Mouse (Mus musculus): Measurements from ENCODE around the gene Fhl2.

Fhl2 gene

DNA sequence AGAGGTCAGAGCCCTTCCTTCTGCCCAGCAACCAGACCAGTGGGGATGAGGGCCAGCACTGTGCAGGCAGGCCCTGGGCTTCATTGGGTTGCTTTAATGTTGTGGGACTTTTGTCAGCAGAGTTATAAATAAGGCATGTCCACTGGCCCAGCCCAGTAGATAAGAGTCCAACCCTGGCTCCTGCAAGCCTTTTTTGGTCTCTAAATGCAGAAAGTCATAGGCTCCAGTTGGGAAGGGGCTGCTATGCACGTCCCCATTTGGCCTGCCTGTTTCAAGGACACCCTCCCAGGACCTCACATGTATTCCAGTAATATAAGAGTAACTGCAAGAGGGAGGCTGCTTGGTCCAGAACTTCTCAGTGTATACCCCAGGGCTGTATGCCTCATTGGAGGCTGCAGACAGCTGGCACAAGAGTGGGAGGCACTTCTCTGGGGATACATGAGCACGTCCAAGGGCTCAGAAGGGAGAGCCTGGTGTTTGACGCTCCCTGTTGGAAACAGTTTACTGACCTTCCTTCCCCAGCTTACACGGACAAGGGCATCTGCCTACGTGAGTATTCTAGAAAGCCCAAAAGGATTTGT lies at the start of gene Fhl2:
Gene Fhl2, minus strand, starts transcription at position 324 of the 581 bp plus-strand sequence.
- DNase-seq (ENCODE audit: low read depth), result no peak

DNA sequence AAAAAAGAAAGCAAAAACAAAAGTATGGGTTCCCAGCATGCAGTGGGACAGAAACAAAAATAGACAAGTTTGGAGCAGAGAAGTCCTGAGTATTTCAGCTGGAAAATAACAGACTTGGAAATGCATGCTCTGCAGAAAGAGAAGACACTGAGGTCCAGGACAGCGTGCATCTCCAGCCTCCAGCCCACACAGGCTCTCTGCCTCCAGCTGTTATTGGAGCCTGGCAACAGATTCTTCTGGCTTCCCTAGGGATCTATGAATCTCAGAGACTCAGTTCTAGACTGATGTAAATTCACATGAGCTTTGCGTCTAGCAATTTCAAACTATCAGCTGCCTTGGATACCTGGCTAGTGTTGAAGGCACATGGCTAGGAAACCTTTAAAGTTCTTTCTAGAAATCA lies 48.2 kb upstream of the Fhl2 start:
- DNase-seq (ENCODE audit: low read depth), result no peak

DNA sequence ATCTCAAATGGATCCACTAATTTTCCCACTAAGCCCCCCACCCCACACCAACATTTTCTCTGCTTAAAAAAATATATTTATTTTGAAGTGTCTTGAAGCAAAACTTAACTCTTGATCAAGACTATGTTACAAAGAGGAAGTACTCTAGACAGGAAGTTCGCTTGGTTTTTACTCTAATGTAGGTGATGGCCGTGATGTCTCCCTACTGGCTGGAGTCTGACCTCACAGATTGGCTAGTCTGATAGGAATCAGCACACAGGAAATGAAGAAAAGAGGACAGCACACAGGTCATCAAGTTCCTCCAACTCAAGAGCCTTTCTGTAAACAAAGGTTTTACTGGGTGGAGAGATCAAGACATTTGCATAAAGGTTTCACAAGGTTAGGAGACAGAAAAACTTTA lies 44.4 kb upstream of the Fhl2 start:
- DNase-seq (ENCODE audit: low read depth), result peak; percentile 31

DNA sequence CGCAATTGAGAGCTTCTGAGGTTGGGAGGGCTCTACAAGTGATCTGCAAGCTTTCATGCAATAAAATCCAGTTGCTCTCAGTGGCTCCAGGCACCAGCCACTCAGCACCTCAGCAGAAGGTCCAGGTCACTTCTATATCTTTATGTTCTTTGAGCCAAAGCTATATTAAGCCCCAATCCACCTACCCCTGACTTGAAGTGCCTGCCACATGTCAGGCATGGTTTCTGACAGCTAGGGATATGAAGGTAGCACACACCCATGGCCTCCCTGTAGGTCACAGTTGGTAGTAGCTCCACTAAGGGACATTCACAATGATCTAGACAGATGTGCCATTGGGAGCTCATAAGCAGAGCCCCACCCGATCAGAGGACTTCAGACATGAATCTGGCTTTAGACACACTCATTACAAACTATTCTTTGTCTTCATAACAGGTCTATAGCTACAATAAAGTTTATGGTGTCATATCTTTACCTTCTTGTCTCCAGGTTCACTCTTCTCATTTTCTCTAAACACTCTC lies 43.1 kb upstream of the Fhl2 start:
- no peak for DNase-seq (ENCODE audit: low read depth)

DNA sequence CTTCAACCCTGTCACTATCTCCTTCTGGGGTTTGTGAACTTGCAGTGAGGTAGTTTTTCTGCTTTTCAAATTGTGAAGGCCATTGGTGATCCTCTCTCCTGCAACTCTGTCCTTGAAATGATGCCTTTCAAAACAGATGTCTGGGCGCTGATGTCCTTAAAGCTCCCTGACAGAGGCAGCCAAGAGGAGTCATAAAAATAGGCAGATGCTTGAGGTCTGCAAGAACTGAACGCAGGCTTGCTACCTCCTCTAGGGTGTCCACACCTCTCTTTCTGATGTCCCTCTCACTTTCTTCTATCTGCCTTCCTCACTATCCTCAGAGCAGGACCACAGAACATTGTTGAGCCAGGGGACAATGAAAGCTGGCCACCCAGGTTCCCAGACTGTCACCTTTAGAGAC lies 41.7 kb upstream of the Fhl2 start:
- DNase-seq (ENCODE audit: low read depth), result no peak

DNA sequence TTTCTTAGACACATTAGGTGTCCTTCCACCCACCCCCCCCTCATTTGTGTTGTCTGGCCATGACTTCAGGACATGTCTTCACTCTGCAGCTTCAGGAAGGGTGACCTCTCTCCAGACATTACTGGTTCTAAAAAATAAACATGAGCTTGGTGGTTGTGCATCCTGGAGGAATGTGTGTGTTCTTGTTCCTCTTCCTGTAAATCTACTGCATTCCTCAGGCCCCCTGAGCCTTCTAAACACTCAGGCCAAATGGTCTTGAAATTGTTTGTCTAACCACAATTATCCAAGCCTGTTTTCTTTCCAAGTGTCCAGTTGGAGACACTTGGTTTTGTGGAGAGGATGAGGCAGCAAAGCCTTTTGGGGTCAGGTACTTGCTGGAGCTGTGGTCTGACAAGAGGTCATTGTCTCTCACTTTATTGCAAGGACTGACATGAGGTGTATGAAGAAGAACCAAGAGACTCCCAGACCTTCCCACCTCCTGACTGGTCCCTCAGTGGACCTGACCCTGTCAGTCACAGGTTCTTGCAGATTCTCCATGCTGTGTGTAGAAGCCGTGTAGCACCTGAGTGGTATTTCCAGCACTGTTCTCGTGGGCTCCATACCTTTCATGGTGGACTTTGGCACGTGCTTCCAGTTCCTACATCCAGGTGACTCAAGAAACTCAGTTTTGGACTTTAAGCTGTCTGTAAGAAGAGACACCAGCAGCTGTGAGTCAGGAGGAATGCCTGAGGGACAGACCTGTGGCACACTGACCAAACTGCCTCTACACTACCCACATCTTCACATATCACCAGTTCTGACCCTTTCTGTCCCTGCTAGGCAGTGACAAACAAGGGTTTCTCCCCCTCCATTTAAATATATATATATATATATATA lies 40.8 kb upstream of the Fhl2 start:
- no peak for DNase-seq (ENCODE audit: low read depth)

DNA sequence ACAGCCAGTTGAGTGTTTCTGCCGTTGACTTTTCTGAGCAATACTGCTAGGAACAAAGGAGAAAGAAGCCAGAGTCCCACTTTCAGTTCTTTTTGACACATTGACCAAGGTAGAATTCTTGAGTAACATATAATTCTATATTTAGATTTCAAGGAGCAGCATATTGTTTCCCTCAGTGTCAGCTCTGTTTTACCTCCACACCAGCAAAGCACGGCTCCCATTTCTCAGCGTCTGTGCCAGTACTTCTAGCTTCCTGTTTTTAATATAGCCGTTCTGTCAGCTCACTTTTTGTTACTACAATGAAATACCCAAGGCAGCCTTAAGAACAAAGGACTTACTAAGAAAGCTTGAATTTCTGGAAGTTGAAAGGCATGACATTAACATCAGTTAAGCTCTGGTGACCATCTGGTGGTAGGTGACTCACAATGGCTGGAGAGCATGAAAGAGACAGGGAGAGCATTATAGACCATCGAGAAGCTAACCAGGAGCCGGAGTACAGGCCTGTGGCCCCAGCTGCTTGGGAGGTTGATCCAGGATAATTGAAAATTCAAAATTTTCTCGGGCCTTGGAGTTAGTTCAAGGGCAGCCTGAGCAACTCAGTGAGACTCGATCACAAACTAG lies 28.9 kb upstream of the Fhl2 start:
- DNase-seq (ENCODE audit: low read depth), result no peak

DNA sequence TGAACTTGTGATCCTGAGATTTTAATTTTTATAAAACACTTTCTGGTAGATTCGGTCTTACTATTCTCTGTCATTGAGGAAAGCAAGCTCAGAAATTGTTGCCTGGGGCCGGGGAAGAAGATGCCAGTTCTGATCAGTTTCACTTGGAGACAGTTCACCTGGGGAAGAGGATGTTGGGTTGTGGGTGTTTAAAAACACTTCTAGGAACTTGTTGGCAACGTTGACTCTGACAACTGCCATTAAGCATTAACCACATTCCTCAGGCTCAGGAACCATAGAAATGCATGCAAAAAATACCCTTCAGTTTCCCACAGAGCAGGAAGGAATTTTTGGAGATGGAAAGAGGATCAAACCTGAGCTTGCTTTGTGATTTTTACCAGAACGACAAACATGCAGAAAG lies 28.2 kb upstream of the Fhl2 start:
- DNase-seq (ENCODE audit: low read depth), result no peak

DNA sequence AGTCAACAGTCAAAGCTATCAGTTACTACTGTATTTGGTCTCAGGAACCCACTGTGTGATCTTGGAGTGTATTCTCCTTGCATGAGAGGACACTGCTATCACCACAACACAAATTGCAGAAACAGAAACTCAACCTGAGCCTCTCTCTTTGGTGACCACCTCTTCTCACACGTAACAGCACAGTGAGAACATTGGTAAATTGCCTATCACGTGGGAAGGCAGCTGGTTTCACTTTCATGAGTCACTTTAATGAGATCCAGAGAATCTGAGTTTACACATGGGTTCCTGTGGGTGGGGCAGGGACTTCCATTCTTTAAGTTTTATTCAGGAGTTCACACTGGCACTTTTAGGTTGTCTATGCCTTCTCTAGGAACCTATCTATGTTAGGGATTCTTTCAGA lies 27.4 kb upstream of the Fhl2 start:
- peak; percentile 62 for DNase-seq (ENCODE audit: low read depth)

DNA sequence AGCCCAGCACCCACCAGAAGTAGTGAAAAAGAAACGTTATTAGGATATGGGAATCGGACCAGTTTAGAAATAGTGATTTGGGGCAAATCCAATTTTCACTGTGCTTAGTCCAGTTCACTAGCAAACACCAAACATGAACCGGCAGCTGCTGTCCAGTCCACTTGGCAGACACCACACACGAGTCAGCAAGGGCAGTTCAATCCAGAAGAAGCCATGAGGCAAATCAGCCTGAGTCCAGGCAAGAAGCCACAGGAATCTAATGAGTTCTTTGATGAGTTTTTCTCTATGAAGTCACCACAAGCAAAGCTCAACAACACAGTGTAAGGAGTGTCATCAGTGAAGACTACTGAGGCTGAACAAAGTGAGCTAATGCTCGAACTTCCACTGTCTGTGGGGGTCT lies 26.3 kb upstream of the Fhl2 start:
- DNase-seq (ENCODE audit: low read depth), result no peak

DNA sequence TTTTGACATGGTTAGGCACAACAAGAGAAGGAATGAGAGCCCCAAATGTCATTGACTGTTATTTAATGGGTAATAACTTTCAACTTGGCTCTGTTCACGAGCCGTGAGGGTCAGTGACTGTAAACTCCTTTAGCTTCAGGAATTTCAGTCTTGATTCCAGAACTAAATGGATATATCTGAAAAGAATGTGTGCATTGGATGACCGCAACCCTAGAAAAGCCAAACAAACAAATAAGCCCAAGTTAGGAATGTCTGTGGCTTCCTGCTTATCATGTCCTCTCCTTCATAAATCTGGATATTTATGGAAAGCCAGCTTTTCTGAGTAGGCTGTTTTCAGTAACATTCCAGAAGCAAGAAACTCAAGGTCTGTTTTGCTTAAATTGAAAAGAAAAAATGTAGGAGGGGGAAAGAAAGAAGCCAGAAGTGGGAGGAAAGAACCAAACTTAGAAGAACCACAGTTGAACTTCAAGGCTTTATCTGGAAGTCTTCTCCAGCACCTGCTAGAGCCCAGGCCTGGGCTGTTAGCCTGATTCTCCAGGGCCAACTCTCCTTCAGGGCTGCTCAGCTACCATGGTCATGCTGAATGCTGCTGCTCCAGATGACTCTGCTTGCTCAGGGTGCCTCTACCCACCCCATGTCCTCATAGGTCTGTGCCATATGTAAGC lies 21.4 kb upstream of the Fhl2 start:
- DNase-seq (ENCODE audit: low read depth), result no peak

DNA sequence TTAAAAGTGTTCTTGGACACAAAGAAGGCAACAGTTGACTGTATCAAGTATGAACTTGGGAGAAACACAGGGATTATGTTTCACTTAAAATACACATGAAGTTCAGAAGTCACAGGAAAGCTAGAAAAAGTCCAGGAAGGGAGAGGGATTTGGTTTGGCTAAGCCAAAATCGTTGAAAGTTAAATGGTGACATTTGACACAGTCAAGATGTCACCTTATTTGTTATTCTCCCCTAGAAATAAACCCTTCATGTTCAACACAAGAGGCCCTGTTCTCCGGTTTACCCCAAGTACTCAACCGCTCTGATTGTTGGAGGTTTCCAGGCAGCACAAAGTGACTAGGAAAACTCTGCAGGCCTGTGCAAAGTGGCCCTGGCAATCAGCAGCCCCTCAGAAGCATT lies 18.8 kb upstream of the Fhl2 start:
- DNase-seq (ENCODE audit: low read depth), result no peak

DNA sequence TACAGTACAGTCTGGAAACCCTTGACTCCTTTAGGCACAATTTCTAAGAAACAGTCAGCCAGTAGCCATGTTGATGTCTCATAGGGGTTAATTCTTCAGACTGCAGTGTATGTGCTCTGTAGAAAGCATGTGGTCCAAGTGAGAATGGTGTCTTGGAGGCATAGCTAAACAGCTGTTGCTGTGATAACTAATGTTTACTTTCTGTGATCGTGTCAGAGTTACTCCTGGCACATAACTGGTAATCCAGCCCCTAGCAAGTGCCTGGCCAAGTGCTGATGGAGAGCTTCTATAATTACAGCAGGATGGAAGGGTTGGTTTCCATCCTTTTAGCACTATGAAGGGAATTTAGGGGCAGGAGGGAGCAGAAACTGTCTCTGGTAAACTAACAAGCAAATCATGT lies 14.5 kb upstream of the Fhl2 start:
- DNase-seq (ENCODE audit: low read depth), result no peak

DNA sequence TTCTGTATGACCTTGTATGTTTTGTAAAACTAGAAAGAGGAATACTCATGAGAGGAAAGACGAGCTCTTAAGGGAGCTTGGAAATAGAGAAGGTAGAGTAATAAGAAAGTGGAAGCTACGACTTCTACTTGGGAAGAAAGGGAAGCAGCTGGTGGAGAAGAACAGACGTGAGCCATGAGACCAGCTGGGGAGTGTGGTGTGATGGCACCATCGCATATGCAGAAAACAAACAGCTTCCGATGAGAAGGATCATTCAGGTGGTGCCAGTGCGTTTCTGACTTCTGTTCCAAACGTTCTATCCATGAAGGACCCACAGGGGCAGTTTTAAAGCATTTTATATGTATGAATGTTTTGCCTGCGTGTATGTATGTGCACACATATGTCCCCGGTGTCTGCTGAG lies 13.5 kb upstream of the Fhl2 start:
- DNase-seq (ENCODE audit: low read depth), result no peak

DNA sequence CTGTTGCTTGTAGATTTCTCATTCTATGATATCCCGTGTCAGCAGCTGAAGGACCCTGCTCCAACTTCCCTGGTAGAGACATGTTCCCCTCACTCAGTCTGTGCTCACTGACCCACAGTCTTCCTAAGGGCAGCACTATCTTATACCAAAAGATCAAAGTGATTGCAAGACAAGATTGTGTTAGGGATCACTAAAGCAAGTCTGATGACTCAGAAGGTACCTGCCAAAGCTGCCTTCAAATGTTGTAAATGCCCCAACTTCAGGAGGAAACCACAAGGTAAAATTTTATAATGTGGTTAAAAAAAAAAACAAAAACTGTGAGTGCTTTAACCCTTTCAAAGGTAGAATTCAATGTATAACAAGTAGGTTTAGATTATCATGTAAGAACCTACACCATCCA lies 10.4 kb upstream of the Fhl2 start:
- DNase-seq (ENCODE audit: low read depth), result no peak

DNA sequence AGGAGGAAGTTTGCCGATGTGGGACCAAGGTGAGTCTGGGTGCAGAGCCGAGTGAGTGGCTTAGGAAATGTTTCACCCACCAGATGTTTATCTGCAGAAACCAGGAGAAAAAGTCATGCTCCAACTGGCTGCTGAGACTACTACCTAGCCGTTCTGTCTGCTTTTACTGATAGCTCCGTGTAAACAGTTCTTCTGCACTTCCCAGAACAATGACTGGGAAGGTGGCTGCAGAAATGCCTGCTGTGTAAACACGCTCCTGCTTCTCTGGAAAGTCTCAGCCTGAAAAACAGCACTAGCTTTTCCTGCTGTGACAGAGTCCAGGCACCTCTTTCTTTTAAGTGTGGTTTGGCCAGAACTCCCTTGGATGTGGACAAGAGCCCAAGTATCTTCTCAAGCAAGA lies 6.5 kb upstream of the Fhl2 start:
- DNase-seq (ENCODE audit: low read depth), result no peak

DNA sequence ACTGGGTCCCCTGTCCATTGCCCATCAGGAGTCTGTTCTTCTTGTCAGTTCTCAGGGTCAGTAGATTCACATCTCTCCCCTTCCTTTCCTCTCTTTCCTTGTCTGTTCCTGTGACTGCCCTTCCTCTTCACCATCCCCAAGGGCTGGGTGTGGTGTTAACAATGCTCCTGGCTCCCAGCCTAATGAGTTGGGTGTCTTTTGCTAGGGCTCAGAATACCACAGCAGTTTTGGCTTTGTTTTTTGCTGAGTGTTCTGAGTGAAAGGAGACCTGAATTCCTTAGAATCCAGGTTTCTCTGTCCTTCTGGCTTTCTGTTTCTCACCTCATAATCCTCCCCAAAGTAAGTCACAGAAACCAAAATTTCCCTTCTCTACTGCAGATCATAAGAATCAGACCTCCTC lies 5.4 kb upstream of the Fhl2 start:
- no peak for DNase-seq (ENCODE audit: low read depth)

DNA sequence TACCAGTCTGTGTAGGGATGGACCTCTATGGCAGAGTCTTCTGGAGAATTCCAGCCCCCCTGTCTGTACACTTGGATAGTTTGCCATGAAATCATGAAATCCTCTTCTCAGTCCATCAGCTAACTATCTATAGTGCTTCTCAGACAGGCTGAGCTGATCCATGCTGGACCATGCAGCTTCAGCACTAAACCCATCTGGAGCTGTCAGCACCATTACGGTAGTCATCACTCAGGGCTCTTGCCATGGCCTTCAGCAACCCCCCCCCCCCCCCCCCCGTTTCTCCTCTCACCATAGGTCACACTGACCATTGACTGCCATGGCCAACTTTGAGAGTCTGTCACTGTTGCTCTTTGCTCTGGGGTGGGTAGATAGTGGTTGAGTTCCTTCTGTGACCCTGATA lies 5.0 kb upstream of the Fhl2 start:
- no peak for DNase-seq (ENCODE audit: low read depth)

DNA sequence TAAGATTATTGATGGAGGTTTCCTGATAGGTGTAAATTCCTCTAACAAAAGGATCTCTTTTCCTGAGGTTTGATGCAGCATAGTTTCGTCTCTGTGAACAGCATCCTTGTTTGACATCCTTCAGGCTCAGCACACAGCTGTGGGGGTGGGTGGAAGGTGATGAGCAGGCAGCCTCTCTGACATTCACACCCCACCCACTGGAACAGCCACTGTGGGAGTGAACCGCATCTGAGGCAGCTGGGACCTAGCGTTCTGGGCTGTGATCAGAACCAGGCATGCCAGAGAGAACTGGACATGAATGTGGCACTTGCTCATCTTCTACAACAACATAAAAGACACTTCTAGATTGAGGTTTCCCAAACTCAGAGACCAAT lies 3.1 kb upstream of the Fhl2 start:
- DNase-seq (ENCODE audit: low read depth), result no peak

DNA sequence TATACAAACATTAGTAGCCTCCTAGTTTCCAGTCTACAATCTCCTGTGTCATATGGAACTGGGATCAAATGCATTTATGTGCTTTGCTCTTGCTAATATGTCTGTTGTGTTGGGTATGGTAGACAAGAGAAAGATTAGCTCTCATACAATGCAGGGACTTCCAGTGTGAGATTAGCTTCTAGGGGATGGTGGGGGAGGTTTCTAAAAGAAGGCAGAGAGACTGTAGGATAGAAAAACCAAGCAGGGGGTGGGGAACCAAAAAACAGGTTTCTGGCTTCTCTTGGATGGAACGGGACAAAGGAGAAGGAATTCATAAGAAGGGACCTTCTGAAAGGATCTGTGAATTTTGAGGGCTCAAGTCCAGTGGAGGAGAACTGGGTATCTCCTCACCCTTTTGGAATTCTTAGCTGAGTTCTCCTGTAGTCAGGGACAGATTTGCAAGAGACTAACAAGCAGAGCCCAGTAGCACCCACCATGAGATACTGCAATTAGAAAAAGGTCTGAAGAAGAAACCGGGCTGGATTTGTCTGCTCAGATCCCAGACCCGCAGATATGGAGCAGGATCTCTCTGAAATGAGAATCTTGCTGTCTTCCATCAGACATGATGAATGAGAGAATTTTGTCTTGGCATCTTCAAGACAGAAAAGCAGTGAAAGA lies 2.6 kb upstream of the Fhl2 start:
- DNase-seq (ENCODE audit: low read depth), result no peak

DNA sequence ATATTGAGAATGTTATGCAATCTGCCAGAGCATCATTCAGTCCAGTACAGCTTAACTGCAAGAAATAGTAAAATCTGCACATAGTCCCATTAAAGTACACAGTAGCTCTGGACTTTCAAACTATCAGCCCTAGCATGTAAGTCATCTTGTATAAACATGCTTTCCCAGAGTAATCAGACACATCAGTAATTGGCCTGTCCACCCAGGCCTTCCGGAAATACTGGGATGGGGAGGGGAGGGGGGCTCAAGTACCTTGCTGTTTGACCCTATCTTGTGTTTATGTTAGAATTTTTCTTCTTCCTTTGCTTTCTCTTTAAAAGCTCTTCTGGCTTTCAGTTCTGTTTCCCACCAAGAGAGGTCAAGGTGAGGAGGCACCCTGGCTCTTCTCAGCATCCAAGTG lies 725 bp downstream of the Fhl2 start:
- no peak for DNase-seq (ENCODE audit: low read depth)

DNA sequence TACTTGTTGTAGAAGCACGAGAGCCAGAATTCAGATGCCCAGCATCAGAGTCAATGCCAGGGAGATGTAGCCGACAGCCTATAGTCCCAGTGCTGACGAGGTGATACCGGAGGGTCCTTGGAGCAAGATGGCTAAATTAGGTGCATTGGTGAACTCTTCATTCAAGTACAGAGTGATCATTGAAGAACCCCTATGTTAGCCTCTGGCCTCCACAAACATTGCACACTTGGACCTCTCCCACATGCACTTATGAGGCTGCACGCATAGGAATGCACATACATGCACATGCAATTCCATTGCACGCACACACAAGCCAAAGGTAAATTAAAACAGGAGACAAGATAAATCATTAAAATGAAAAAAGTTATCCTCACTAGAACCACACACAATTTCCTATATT lies 3.4 kb downstream of the Fhl2 start:
- DNase-seq (ENCODE audit: low read depth), result no peak

All from 416B (cell line).